ENCODE assay signal across 25 mouse cellular contexts in genomic region chr9:81966765-81967164, GRCm38 (mm10).
DNase-seq lines count a peak whose midpoint lies in the region; ATAC-seq lines count a peak whose summit lies in the region.
"Had no signal": no experiment of that assay in that cellular context is flagged by ENCODE, and none has a peak within 500 bp of the region (broad histone marks: within the 10 kb centered on the region; RNA-seq: fewer than 3 reads in every experiment).

No protein-coding gene starts in this region.

- DNase-seq in frontal cortex, adult 2 months (ENCODE audit: extremely low spot score in 1 of 2, low spot score in 1 of 2) = peak; percentile 11 to 47
- DNase-seq in frontal cortex, postnatal 25 days (ENCODE audit: low spot score in 2 of 2) = no peak
- DNase-seq in retina, postnatal 1 day = peak; percentile 1
- DNase-seq in retina, embryonic 14.5 days (ENCODE audit: low spot score) = no peak
- DNase-seq in brain, adult 2 months (ENCODE audit: low read depth, low spot score) = peak; percentile 46
- DNase-seq in liver, embryonic 11.5 days (ENCODE audit: low spot score) = no peak
- DNase-seq: adrenal gland, adult 8-10 months; adrenal gland, postnatal 36 days; B cell, adult 2 months; cerebellum, adult 11-12 months; cerebellum, adult 9-10 months; cerebellum, postnatal 25 days; gastrocnemius, postnatal 10 days; heart, adult 18-20 months; heart, postnatal 10 days; heart, postnatal 4 days had no signal

- H3K27ac ChIP-seq in forebrain, embryonic 15.5 days (replicated peaks) = no peak overlapping the region
- no peak overlapping the region for H3K27ac ChIP-seq in forebrain, embryonic 13.5 days
- no peak overlapping the region for H3K27ac ChIP-seq in liver, embryonic 11.5 days (ENCODE audit: low read depth, low read length)
- H3K27ac ChIP-seq: embryonic facial prominence, embryonic 12.5 days; heart, embryonic 10.5 days; hindbrain, embryonic 13.5 days; hindbrain, postnatal 0 days had no signal

- H3K4me2 ChIP-seq in forebrain, embryonic 15.5 days (replicated peaks) = no peak overlapping the region
- no peak overlapping the region for H3K4me2 ChIP-seq in forebrain, embryonic 13.5 days
- no peak overlapping the region for H3K4me2 ChIP-seq in liver, embryonic 11.5 days
- H3K4me2 ChIP-seq: embryonic facial prominence, embryonic 12.5 days; hindbrain, embryonic 13.5 days had no signal

- H3K27me3 ChIP-seq in forebrain, embryonic 15.5 days = no peaks in the 10 kb centered on the region
- no peaks in the 10 kb centered on the region for H3K27me3 ChIP-seq in forebrain, embryonic 13.5 days
- H3K27me3 ChIP-seq in liver, embryonic 11.5 days (replicated peaks; ENCODE audit: control insufficient read depth, insufficient read depth, low read length) = no peaks in the 10 kb centered on the region
- H3K27me3 ChIP-seq: embryonic facial prominence, embryonic 12.5 days; hindbrain, embryonic 13.5 days had no signal

- no peaks in the 10 kb centered on the region for H3K36me3 ChIP-seq in forebrain, embryonic 15.5 days
- H3K36me3 ChIP-seq in forebrain, embryonic 13.5 days (ENCODE audit: poor library complexity, severe bottlenecking) = no peaks in the 10 kb centered on the region
- no peaks in the 10 kb centered on the region for H3K36me3 ChIP-seq in liver, embryonic 11.5 days (ENCODE audit: control insufficient read depth, insufficient read depth, low read length)
- H3K36me3 ChIP-seq: embryonic facial prominence, embryonic 12.5 days; G1E; heart, embryonic 10.5 days; hindbrain, embryonic 13.5 days had no signal

- H3K4me3 ChIP-seq in forebrain, embryonic 15.5 days = no peak overlapping the region
- no peak overlapping the region for H3K4me3 ChIP-seq in forebrain, embryonic 13.5 days
- no peak overlapping the region for H3K4me3 ChIP-seq in liver, embryonic 11.5 days (ENCODE audit: low read depth, low read length)
- H3K4me3 ChIP-seq: embryonic facial prominence, embryonic 12.5 days; heart, embryonic 10.5 days; hindbrain, embryonic 13.5 days had no signal

- WGBS in forebrain, embryonic 15.5 days = 89% methylated on average over 1 of the region's 1 CpGs
- WGBS in forebrain, embryonic 13.5 days = 87% methylated on average over 1 of the region's 1 CpGs
- WGBS in liver, embryonic 11.5 days = 82% methylated on average over 1 of the region's 1 CpGs

- ATAC-seq in forebrain, embryonic 15.5 days (replicated peaks) = 0 out of 2 replicates have a peak, but pooled peaks have one; percentile 57
- ATAC-seq in forebrain, embryonic 13.5 days = no peak
- no peak for ATAC-seq in liver, embryonic 11.5 days (replicated peaks; ENCODE audit: low FRiP score)
- ATAC-seq: CD4-positive, CD25-positive, alpha-beta regulatory T cell, adult 4 months; forebrain, embryonic 14.5 days; hindbrain, postnatal 0 days had no signal

- no peaks in the 10 kb centered on the region for H3K9me3 ChIP-seq in forebrain, embryonic 15.5 days
- H3K9me3 ChIP-seq in forebrain, embryonic 13.5 days (replicated peaks) = no peaks in the 10 kb centered on the region
- H3K9me3 ChIP-seq in liver, embryonic 11.5 days (ENCODE audit: control insufficient read depth, low read length) = no peaks in the 10 kb centered on the region
- H3K9me3 ChIP-seq: embryonic facial prominence, embryonic 12.5 days; G1E; heart, embryonic 10.5 days; hindbrain, embryonic 13.5 days had no signal

- no peaks in the 10 kb centered on the region for H3K4me1 ChIP-seq in forebrain, embryonic 15.5 days
- H3K4me1 ChIP-seq in forebrain, embryonic 13.5 days = no peaks in the 10 kb centered on the region
- H3K4me1 ChIP-seq in liver, embryonic 11.5 days (replicated peaks; ENCODE audit: control insufficient read depth, insufficient read depth, low read length) = no peaks in the 10 kb centered on the region
- H3K4me1 ChIP-seq: embryonic facial prominence, embryonic 12.5 days; heart, embryonic 10.5 days; hindbrain, embryonic 13.5 days had no signal

- no peak overlapping the region for H3K9ac ChIP-seq in forebrain, embryonic 15.5 days (replicated peaks)
- H3K9ac ChIP-seq in forebrain, embryonic 13.5 days = no peak overlapping the region
- no peak overlapping the region for H3K9ac ChIP-seq in liver, embryonic 11.5 days (ENCODE audit: low read depth, low read length)
- H3K9ac ChIP-seq: embryonic facial prominence, embryonic 12.5 days; hindbrain, embryonic 13.5 days had no signal

Comparison
In these comparisons a context has a peak if more than half of its experiments do, and no peak if none do; other contexts are left out.
1. DNase-seq: peak in frontal cortex, adult 2 months (2 of 2), retina, postnatal 1 day (single experiment) and brain, adult 2 months (single experiment); none in frontal cortex, postnatal 25 days (0 of 2), retina, embryonic 14.5 days (single experiment) and liver, embryonic 11.5 days (single experiment).